Mouse (Mus musculus) erythroblast, embryonic 14.5 days (primary cell): ENCODE measurements around the gene Nkain4.

Experiments used
- GATA1 ChIP-seq: IDR thresholded peaks from 2 replicates; pipeline ENCODE4 v1.6.1; 2012; ENCODE audit warnings: low read length, inconsistent platforms, mixed read lengths
- TAL1 ChIP-seq: IDR thresholded peaks from 3 replicates; pipeline ENCODE4 v1.6.1; 2012; ENCODE audit warnings: low read length, inconsistent platforms, mixed read lengths

DNA sequence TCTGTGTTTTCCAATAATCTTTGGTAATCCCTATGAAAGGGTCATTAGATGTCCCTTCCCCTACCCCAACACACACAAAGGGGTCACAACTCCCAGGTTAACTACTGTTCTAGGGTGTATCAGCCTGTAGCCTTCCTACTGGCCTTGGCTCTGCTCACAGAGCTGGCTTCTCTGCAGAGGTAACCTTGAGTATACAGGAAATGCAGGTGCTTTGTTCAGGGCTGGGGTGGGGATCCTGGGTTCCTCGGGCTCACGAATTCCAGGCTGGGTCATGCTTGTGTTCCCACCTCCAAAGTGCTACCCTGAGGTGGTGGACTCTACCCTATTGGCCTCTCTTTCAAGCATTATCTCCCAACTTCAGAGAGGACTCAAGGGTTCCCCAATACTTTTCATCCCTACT is 31.1 kb upstream of the Nkain4 start:
- no peak for TF ChIP-seq GATA1
- no peak for TF ChIP-seq TAL1
